Mouse (Mus musculus): ENCODE measurements around the gene Cebpg.

Cebpg gene

GRCm38 (mm10) chr7:35054286-35054685 is 2.1 kb downstream of the Cebpg start:
- no peak for DNase-seq (ENCODE audit: low spot score)

GRCm38 (mm10) chr7:35053161-35053560 is 3.2 kb downstream of the Cebpg start:
- no peak for DNase-seq (ENCODE audit: low spot score)

- no peak for DNase-seq (ENCODE audit: low spot score)
Measured at GRCm38 (mm10) chr7:35050540-35050939, 5.8 kb downstream of the Cebpg start.

GRCm38 (mm10) chr7:35046091-35046490 is 10.3 kb downstream of the Cebpg start:
- no peak for DNase-seq (ENCODE audit: low spot score)

GRCm38 (mm10) chr7:35044719-35045118 is 11.7 kb downstream of the Cebpg start:
- DNase-seq (ENCODE audit: low spot score) = no peak

GRCm38 (mm10) chr7:35043266-35043817 is 13.0 kb downstream of the Cebpg start:
- no peak for DNase-seq (ENCODE audit: low spot score)

- no peak for DNase-seq (ENCODE audit: low spot score)
Measured at GRCm38 (mm10) chr7:35042759-35043217, 13.6 kb downstream of the Cebpg start.

- DNase-seq (ENCODE audit: low spot score) = no peak
Measured at GRCm38 (mm10) chr7:35042209-35042554, 14.2 kb downstream of the Cebpg start.

GRCm38 (mm10) chr7:35041286-35042208 is 14.8 kb downstream of the Cebpg start:
- no peak for DNase-seq (ENCODE audit: low spot score)

- DNase-seq (ENCODE audit: low spot score) = no peak
Measured at GRCm38 (mm10) chr7:35040176-35040972, 16.0 kb downstream of the Cebpg start.

- DNase-seq (ENCODE audit: low spot score) = no peak
Measured at GRCm38 (mm10) chr7:35037408-35037807, 19.0 kb downstream of the Cebpg start.

GRCm38 (mm10) chr7:35036266-35036731 is 20.1 kb downstream of the Cebpg start:
- peak; percentile 36 for DNase-seq (ENCODE audit: low spot score)

- no peak for DNase-seq (ENCODE audit: low spot score)
Measured at GRCm38 (mm10) chr7:35035565-35035964, 20.8 kb downstream of the Cebpg start.

GRCm38 (mm10) chr7:35035141-35035553 is 21.2 kb downstream of the Cebpg start:
- DNase-seq (ENCODE audit: low spot score) = no peak

GRCm38 (mm10) chr7:35030567-35030966 is 25.8 kb downstream of the Cebpg start:
- DNase-seq (ENCODE audit: low spot score) = no peak

GRCm38 (mm10) chr7:35029648-35030047 is 26.7 kb downstream of the Cebpg start:
- DNase-seq (ENCODE audit: low spot score) = no peak

- no peak for DNase-seq (ENCODE audit: low spot score)
Measured at GRCm38 (mm10) chr7:35029228-35029627, 27.1 kb downstream of the Cebpg start.

GRCm38 (mm10) chr7:35028559-35028958 is 27.8 kb downstream of the Cebpg start:
- no peak for DNase-seq (ENCODE audit: low spot score)

GRCm38 (mm10) chr7:35027801-35028420 is 28.5 kb downstream of the Cebpg start:
- no peak for DNase-seq (ENCODE audit: low spot score)

- DNase-seq (ENCODE audit: low spot score) = peak; percentile 34
Measured at GRCm38 (mm10) chr7:35026838-35027291, 29.5 kb downstream of the Cebpg start.

GRCm38 (mm10) chr7:35026276-35026630 is 30.1 kb downstream of the Cebpg start:
- DNase-seq (ENCODE audit: low spot score) = no peak
